Mouse (Mus musculus) MEL (cell line): ENCODE measurements around the gene Gm45213. TPM values are rescaled to one million over a fixed set of nuclear protein-coding genes. Genes with fewer than 3 reads are reported as not detected.

ENCODE experiments used
- DNase-seq: peaks from one replicate; pipeline ENCODE4 v3.0.0; 2011; ENCODE audit warnings: low read depth, low spot score
- H3K27ac ChIP-seq: 2 replicates; pipeline ENCODE4 v1.5.1; 2012; ENCODE audit warnings: low read depth, mild to moderate bottlenecking, control low read depth, low read length, moderate library complexity; ENCODE audit not compliant: control insufficient read depth
- H3K27me3 ChIP-seq, 2 experiments: fragments of 150-350 bp in 1 of 2; sonication (generic) in 1 of 2; 2 replicates each; pipeline ENCODE4 v1.6.1; 2012; ENCODE audit warnings: low read length in 2 of 2, mild to moderate bottlenecking in 2 of 2, improper control_type of control experiment in 1 of 2, moderate library complexity in 1 of 2; ENCODE audit not compliant: insufficient read depth in 2 of 2, control insufficient read depth in 1 of 2
- H3K36me3 ChIP-seq, 2 experiments: 2 replicates each; pipeline ENCODE4 v1.6.1; 2012 to 2014; ENCODE audit warnings: low read length in 2 of 2, improper control_type of control experiment in 1 of 2, inconsistent platforms in 1 of 2, mild to moderate bottlenecking in 1 of 2; ENCODE audit not compliant: insufficient read depth in 2 of 2, control insufficient read depth in 1 of 2
- H3K4me1 ChIP-seq, 2 experiments: fragments of 150-350 bp in 1 of 2; sonication (generic) in 1 of 2; 2 replicates each; pipeline ENCODE4 v1.6.1; 2012; ENCODE audit warnings: low read length in 2 of 2, improper control_type of control experiment in 1 of 2, mild to moderate bottlenecking in 1 of 2; ENCODE audit not compliant: insufficient read depth in 2 of 2, control insufficient read depth in 1 of 2
- H3K4me3 ChIP-seq, 2 experiments: fragments of 150-350 bp in 1 of 2; sonication (generic) in 1 of 2; 2 replicates each; pipeline ENCODE4 v1.5.1; 2012; ENCODE audit warnings: low read depth in 2 of 2, low read length in 2 of 2, mild to moderate bottlenecking in 2 of 2, moderate library complexity in 2 of 2, control low read depth in 1 of 2, improper control_type of control experiment in 1 of 2; ENCODE audit not compliant: control insufficient read depth in 1 of 2, insufficient read depth in 1 of 2
- H3K79me2 ChIP-seq: 2 replicates; pipeline ENCODE4 v1.6.1; 2012; ENCODE audit warnings: mild to moderate bottlenecking, low read length, moderate library complexity; ENCODE audit not compliant: control insufficient read depth, poor library complexity, insufficient read depth
- H3K9ac ChIP-seq: 2 replicates; pipeline ENCODE4 v1.6.1; 2012; ENCODE audit warnings: low read depth, mild to moderate bottlenecking, control low read depth, low read length, moderate library complexity; ENCODE audit not compliant: control insufficient read depth, poor library complexity, severe bottlenecking
- H3K9me3 ChIP-seq: fragments of 150-350 bp; sonication (generic); replicated peaks from 2 replicates; pipeline ENCODE4 v1.6.1; 2012; ENCODE audit warnings: mild to moderate bottlenecking, low read length, improper control_type of control experiment, moderate library complexity; ENCODE audit not compliant: insufficient read depth
- CHD1 ChIP-seq: IDR thresholded peaks from 2 replicates; pipeline ENCODE4 v1.6.1; 2012; ENCODE audit warnings: low read depth, mild to moderate bottlenecking, inconsistent platforms, low read length, improper control_type of control experiment
- CHD2 ChIP-seq: IDR thresholded peaks from 2 replicates; pipeline ENCODE4 v1.6.1; 2011; ENCODE audit warnings: low read length, improper control_type of control experiment
- CTCF ChIP-seq, 3 experiments: IDR thresholded peaks in 2 of 3; conservative IDR thresholded peaks in 1 of 3; 2 replicates each; pipeline ENCODE4 v1.5.1; 2011 to 2012; ENCODE audit warnings: low read length in 3 of 3, low read depth in 2 of 3, mild to moderate bottlenecking in 2 of 3, improper control_type of control experiment in 1 of 3, inconsistent platforms in 1 of 3, mixed read lengths in 1 of 3, moderate library complexity in 1 of 3; ENCODE audit not compliant: control insufficient read depth in 1 of 3, insufficient read depth in 1 of 3, poor library complexity in 1 of 3, severe bottlenecking in 1 of 3
- ELF1 ChIP-seq: IDR thresholded peaks from 2 replicates; pipeline ENCODE4 v1.6.1; 2014; ENCODE audit warnings: low read depth, mild to moderate bottlenecking, inconsistent platforms, low read length, improper control_type of control experiment, moderate library complexity
- GABPA ChIP-seq: IDR thresholded peaks from 2 replicates; pipeline ENCODE4 v1.6.1; 2012; ENCODE audit warnings: low read depth, mild to moderate bottlenecking, inconsistent platforms, low read length, improper control_type of control experiment, moderate library complexity
- KAT2A ChIP-seq: conservative IDR thresholded peaks from 2 replicates; pipeline ENCODE4 v1.6.1; 2012; ENCODE audit warnings: low read depth, low read length, improper control_type of control experiment, inconsistent platforms
- MAFK ChIP-seq: IDR thresholded peaks from 2 replicates; pipeline ENCODE4 v1.6.1; 2011; ENCODE audit warnings: low read depth, mild to moderate bottlenecking, low read length, improper control_type of control experiment, borderline replicate concordance
- MAX ChIP-seq: IDR thresholded peaks from 2 replicates; pipeline ENCODE4 v1.6.1; 2011; ENCODE audit warnings: low read length, improper control_type of control experiment
- MAZ ChIP-seq: IDR thresholded peaks from 2 replicates; pipeline ENCODE4 v1.6.1; 2012; ENCODE audit warnings: low read depth, mild to moderate bottlenecking, inconsistent platforms, low read length, improper control_type of control experiment
- MEF2A ChIP-seq: IDR thresholded peaks from 2 replicates; pipeline ENCODE4 v1.6.1; 2014; ENCODE audit warnings: low read depth, mild to moderate bottlenecking, inconsistent platforms, low read length, improper control_type of control experiment; ENCODE audit not compliant: poor library complexity, insufficient replicate concordance, severe bottlenecking; ENCODE audit errors: extremely low read depth
- NRF1 ChIP-seq: IDR thresholded peaks from 2 replicates; pipeline ENCODE4 v1.6.1; 2014; ENCODE audit warnings: low read depth, mild to moderate bottlenecking, inconsistent platforms, low read length, improper control_type of control experiment, moderate library complexity; ENCODE audit not compliant: poor library complexity, insufficient read depth, severe bottlenecking
- POLR2A ChIP-seq, 2 experiments: IDR thresholded peaks; 2 replicates each; pipeline ENCODE4 v1.6.1; 2011 to 2012; ENCODE audit warnings: low read length in 2 of 2, mild to moderate bottlenecking in 2 of 2, control low read depth in 1 of 2, improper control_type of control experiment in 1 of 2, low read depth in 1 of 2, moderate library complexity in 1 of 2; ENCODE audit not compliant: control insufficient read depth in 1 of 2, insufficient read depth in 1 of 2, poor library complexity in 1 of 2
- RCOR1 ChIP-seq: IDR thresholded peaks from 2 replicates; pipeline ENCODE4 v1.6.1; 2012; ENCODE audit warnings: low read depth, mild to moderate bottlenecking, inconsistent platforms, low read length, improper control_type of control experiment
- SIN3A ChIP-seq: IDR thresholded peaks from 2 replicates; pipeline ENCODE4 v1.6.1; 2012; ENCODE audit warnings: low read length, improper control_type of control experiment, inconsistent platforms
- ZKSCAN1 ChIP-seq: IDR thresholded peaks from 2 replicates; pipeline ENCODE4 v1.6.1; 2012; ENCODE audit warnings: low read depth, mild to moderate bottlenecking, inconsistent platforms, low read length, improper control_type of control experiment, moderate library complexity
- ZMIZ1 ChIP-seq: IDR thresholded peaks from 2 replicates; pipeline ENCODE4 v1.6.1; 2012; ENCODE audit warnings: low read depth, mild to moderate bottlenecking, inconsistent platforms, low read length, improper control_type of control experiment, moderate library complexity
- ZNF384 ChIP-seq: IDR thresholded peaks from 2 replicates; pipeline ENCODE4 v1.6.1; 2012; ENCODE audit warnings: low read depth, mild to moderate bottlenecking, inconsistent platforms, low read length, improper control_type of control experiment
- polyA plus RNA-seq, 2 experiments: library from polyadenylated mRNA; stranded (reverse) in 1 of 2; unstranded in 1 of 2; fragments of >175 nt in 1 of 2; fragments of >200 nt in 1 of 2; gene quantifications; 2 replicates each; pipeline versions ENCODE4 v1.2.1 to v1.2.4; 2012; ENCODE audit warnings: low replicate concordance in 2 of 2, low read depth in 1 of 2; ENCODE audit not compliant: insufficient read length in 2 of 2, insufficient read depth in 1 of 2, missing spikeins in 1 of 2
- total RNA-seq: library from RNA; depleted of rRNA; stranded (reverse); fragments of 300-350 nt; gene quantifications from 2 replicates; pipeline ENCODE4 v1.2.3, GENCODE M21; 2012

The Gm45213 gene
- total and polyA plus RNA-seq, 3 experiments: not detected

DNA sequence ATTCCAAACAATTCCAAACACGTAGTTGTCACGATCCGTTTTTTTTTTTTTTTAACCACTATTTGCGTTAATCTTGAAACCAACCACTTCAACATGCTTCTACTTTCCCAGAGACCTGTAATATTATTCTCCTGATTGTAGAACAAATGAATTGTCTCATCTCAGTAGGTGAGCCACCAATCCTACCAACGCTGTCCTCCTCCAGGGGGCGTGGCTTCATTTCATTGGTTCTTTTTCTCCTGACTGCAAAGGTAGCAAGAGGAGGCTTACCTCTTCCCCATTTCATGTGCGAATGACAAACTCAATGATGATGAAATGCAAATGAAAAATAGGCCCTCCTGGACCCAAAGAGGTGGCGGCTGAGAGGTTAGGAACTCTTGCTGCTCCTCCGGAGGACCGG is 38.3 kb upstream of the Gm45213 start:
- no peak overlapping the region for H3K27ac ChIP-seq
- TF ChIP-seq SIN3A (no peak), MAFK (no peak), ELF1 (no peak), MAX (no peak), GABPA (no peak), RCOR1 (no peak), NRF1 (no peak), POLR2A (IDR thresholded peaks at IDR 0.05; ENCODE audit: control insufficient read depth in 1 of 2, insufficient read depth in 1 of 2, low read depth in 1 of 2, low read length in 2 of 2, poor library complexity in 1 of 2) (no peak), ZNF384 (no peak), CTCF (IDR thresholded peaks at IDR 0.05 in 2 of 3, conservative IDR thresholded peaks at IDR 0.05 in 1 of 3; ENCODE audit: control insufficient read depth in 1 of 3, insufficient read depth in 1 of 3, low read depth in 2 of 3, low read length in 3 of 3, poor library complexity in 1 of 3, severe bottlenecking in 1 of 3) (no peak), MAZ (no peak), ZMIZ1 (no peak), CHD2 (no peak), CHD1 (no peak), MEF2A (no peak), ZKSCAN1 (no peak)
- H3K27me3 ChIP-seq: no peaks in the 10 kb centered on the region; a peak in 1 of 4 replicates
- H3K4me1 ChIP-seq: no peaks in the 10 kb centered on the region
- H3K4me3 ChIP-seq: no peak overlapping the region
- no peaks in the 10 kb centered on the region for H3K36me3 ChIP-seq
- no peak for DNase-seq
- H3K79me2 ChIP-seq: no peaks in the 10 kb centered on the region
- no peaks in the 10 kb centered on the region for H3K9me3 ChIP-seq
- no peak overlapping the region for H3K9ac ChIP-seq

GRCm38 (mm10) chr7:66008161-66008891 is 35.1 kb upstream of the Gm45213 start:
- TF ChIP-seq CTCF (IDR thresholded peaks at IDR 0.05 in 2 of 3, conservative IDR thresholded peaks at IDR 0.05 in 1 of 3; ENCODE audit: control insufficient read depth in 1 of 3, insufficient read depth in 1 of 3, low read depth in 2 of 3, low read length in 3 of 3, poor library complexity in 1 of 3, severe bottlenecking in 1 of 3): no peak
- no peak for TF ChIP-seq ZKSCAN1
- no peak for TF ChIP-seq SIN3A
- no peak for TF ChIP-seq KAT2A
- no peaks in the 10 kb centered on the region for H3K36me3 ChIP-seq
- no peaks in the 10 kb centered on the region for H3K79me2 ChIP-seq
- no peak overlapping the region for H3K9ac ChIP-seq
- H3K27me3 ChIP-seq: no peaks in the 10 kb centered on the region; a peak in 1 of 4 replicates
- H3K9me3 ChIP-seq: no peaks in the 10 kb centered on the region
- H3K27ac ChIP-seq: no peak overlapping the region
- no peaks in the 10 kb centered on the region for H3K4me1 ChIP-seq
- no peak overlapping the region for H3K4me3 ChIP-seq
- DNase-seq: no peak
